Mouse (Mus musculus): Measurements from ENCODE around the gene Oaf. TPM values are rescaled to one million over a fixed set of nuclear protein-coding genes. Genes with fewer than 3 reads are reported as not detected.

Oaf gene
- not detected for polyA plus RNA-seq (2017; shearing (Covaris generic))

DNA sequence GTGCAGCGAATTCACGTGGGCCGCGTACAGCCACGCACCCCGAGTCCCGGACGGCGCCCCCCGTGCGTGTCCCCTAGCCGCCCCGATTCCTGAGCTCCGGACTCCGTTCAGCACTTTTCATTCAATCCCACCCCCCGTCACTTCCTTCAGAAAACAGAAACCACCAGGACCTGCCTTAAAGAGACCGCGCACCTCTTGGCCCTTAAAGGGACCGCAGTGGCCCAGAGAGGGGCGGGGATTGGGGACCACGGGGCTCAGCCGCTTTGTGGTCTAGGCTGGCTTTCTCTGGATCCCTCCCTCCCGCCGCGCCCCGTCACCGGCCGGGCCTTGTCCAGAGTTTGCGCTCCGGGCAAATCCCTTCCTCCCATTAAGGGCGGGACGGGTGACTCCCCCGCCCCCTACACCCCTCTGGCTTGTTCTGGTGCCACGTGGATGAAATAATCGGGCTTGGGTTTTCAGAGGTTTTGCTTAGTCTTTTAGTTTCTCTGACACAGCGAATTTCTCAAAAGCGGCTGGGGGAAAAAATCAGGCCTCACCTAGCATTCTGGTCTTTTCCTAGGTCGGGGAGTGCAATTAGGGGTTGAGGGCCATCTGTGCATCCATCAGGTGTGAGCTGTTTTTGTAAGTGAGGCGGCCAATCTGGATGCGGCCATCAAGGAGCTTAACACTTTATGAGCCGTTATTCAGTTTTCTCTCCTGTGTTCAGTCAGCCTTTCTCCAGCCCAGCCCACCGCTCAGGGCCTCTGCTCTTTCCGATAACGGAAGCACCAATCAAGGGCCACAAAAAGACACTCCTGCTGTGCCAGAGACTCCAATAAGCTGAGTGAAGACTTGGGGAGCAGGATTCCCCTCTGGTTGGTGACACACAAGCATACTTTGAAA lies at the start of gene Oaf:
Oaf (minus strand) TSS at position 200 of the 882 bp plus-strand sequence.

DNA sequence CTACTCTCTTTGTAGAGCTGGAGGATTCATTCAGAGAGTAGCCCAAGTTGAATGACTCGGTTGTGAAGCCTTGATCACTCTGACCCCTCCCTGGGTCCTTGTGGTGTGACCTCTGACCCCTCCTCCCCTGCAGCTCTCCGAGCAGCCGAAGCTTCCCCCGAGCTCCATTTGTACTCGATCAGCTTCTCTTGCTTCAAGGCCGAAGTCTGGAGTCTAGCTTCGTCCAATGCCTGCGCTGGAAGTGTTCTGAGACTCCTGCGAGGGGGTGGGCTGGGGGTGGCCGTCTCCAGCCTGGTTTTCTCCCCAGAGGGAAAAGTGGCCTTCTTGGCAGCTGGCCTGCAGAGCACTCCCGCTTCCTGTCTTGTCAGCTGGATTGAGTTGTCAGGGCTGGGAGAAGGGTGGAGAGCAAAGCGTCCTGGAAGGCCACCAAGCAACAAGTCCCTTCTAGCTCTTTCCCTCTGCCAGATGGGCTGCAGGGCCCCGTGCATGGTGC lies 29.5 kb downstream of the Oaf start, which contains the start of gene Pou2f3:
Pou2f3 (minus strand) TSS at position 180 of the 493 bp plus-strand sequence.

Other genes starting within 250 kb of the Oaf start
- gene Arhgef12, start 132.7 kb downstream of the Oaf start, polyA plus RNA-seq (2017; shearing (Covaris generic)): 10.3 TPM
- gene Tmem136, start 123.3 kb downstream of the Oaf start, polyA plus RNA-seq (2017; shearing (Covaris generic)): 0.50 TPM
- not detected for gene Pou2f3, start 29.5 kb downstream of the Oaf start, polyA plus RNA-seq (2017; shearing (Covaris generic))
- not detected for gene Trim29, start 70.9 kb upstream of the Oaf start, polyA plus RNA-seq (2017; shearing (Covaris generic))

Data from naive thymus-derived CD4-positive, alpha-beta T cell, adult 5 months (primary cell).